Mouse (Mus musculus) 3134 (cell line): ENCODE data around the gene Car11.
A peak's percentile ranks its signal among the peaks of the same experiment; 100 is the strongest.

Source experiments
- DNase-seq: peaks from one replicate; pipeline ENCODE4 v3.0.0-alpha.2; 2011; ENCODE audit warnings: low spot score; ENCODE audit not compliant: insufficient read length; ENCODE audit errors: extremely low read depth

Car11 gene

GRCm38 (mm10) chr7:45689800-45690199, 9.8 kb upstream of the Car11 start:
- DNase-seq = no peak

- no peak for DNase-seq
Measured at GRCm38 (mm10) chr7:45692364-45692763, 7.3 kb upstream of the Car11 start.

GRCm38 (mm10) chr7:45693921-45694591, 5.6 kb upstream of the Car11 start, which contains the start of gene Sec1:
Gene Sec1, minus strand, starts transcription at chr7:45694402.
- DNase-seq = no peak

GRCm38 (mm10) chr7:45695098-45695497, 4.5 kb upstream of the Car11 start:
- no peak for DNase-seq

GRCm38 (mm10) chr7:45697894-45698293, 1.7 kb upstream of the Car11 start:
- DNase-seq = no peak

- peak; percentile 64 for DNase-seq
Measured at GRCm38 (mm10) chr7:45700301-45701015, 815 bp downstream of the Car11 start.

GRCm38 (mm10) chr7:45701072-45701471, 1.4 kb downstream of the Car11 start:
- peak; percentile 71 for DNase-seq

- DNase-seq = no peak
Measured at GRCm38 (mm10) chr7:45701607-45702006, 2.0 kb downstream of the Car11 start.

GRCm38 (mm10) chr7:45702316-45702715, 2.7 kb downstream of the Car11 start:
- no peak for DNase-seq

- no peak for DNase-seq
Measured at GRCm38 (mm10) chr7:45702809-45703520, 3.3 kb downstream of the Car11 start.

- DNase-seq = no peak
Measured at GRCm38 (mm10) chr7:45703521-45704033, 3.9 kb downstream of the Car11 start.

GRCm38 (mm10) chr7:45704046-45704559, 4.5 kb downstream of the Car11 start:
- DNase-seq = peak; percentile 70

- DNase-seq = peak; percentile 97
Measured at GRCm38 (mm10) chr7:45704730-45705442, 5.2 kb downstream of the Car11 start, which contains the start of gene Dbp. Gene Dbp, plus strand, starts transcription at chr7:45705088.

GRCm38 (mm10) chr7:45705443-45705864, 5.8 kb downstream of the Car11 start:
- DNase-seq = no peak

- DNase-seq = peak; percentile 64
Measured at GRCm38 (mm10) chr7:45705873-45706281, 6.2 kb downstream of the Car11 start.

- DNase-seq = peak; percentile 84
Measured at GRCm38 (mm10) chr7:45706721-45707241, 7.1 kb downstream of the Car11 start.

GRCm38 (mm10) chr7:45707375-45707967, 7.8 kb downstream of the Car11 start:
- DNase-seq = peak; percentile 95

GRCm38 (mm10) chr7:45708221-45708761, 8.6 kb downstream of the Car11 start:
- DNase-seq = no peak

GRCm38 (mm10) chr7:45709036-45709435, 9.4 kb downstream of the Car11 start:
- DNase-seq = no peak
